Comparison of ENCODE assay signal across 19 mouse cellular contexts in the genomic region with DNA sequence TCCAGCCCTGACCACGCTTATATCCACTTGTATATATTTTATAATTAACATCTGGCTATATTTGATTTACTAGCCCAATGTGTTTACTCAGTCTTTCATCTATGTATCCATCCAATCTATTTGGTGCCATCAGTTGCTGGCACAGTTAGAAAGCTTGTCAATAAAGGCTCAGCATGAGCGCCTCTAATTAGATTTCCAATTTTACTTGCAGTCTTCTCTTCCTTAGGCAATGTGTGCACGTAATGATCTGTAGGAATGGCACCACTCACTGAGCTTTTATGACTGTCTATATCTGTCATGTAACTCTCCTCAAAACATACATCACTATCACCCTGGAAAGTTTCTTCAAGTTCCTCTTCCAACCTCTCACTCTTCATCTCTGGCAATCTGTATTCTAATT.
"Had no signal": no experiment of that assay in that cellular context is flagged by ENCODE, and none has a peak within 500 bp of the region (broad histone marks: within the 10 kb centered on the region; RNA-seq: fewer than 3 reads in every experiment).

No protein-coding gene starts in this region.

- H3K27me3 ChIP-seq: liver, embryonic 12.5 days; midbrain, embryonic 13.5 days; neural tube, embryonic 12.5 days had no signal

- H3K4me2 ChIP-seq: liver, embryonic 12.5 days; lung, embryonic 14.5 days; midbrain, embryonic 13.5 days; neural tube, embryonic 12.5 days had no signal

- H3K4me1 ChIP-seq: midbrain, embryonic 10.5 days; midbrain, embryonic 13.5 days; neural tube, embryonic 12.5 days had no signal

- ATAC-seq: liver, embryonic 12.5 days; midbrain, embryonic 13.5 days; midbrain, embryonic 16.5 days had no signal

- H3K36me3 ChIP-seq: liver, embryonic 12.5 days; midbrain, embryonic 10.5 days; midbrain, embryonic 13.5 days; neural tube, embryonic 12.5 days had no signal

- DNase-seq: lung, adult 18-20 months; lung, embryonic 14.5 days; lung, postnatal 10 days; lung, postnatal 4 days; retina, postnatal 1 day; right cerebral cortex, adult 18-20 months; right cerebral cortex, postnatal 25 days; right cerebral cortex, postnatal 4 days; spleen, adult 18-20 months; thymus, adult 18-20 months; thymus, postnatal 25 days; thymus, postnatal 4 days had no signal

- H3K27ac ChIP-seq: liver, embryonic 12.5 days; liver, embryonic 14.5 days; midbrain, embryonic 10.5 days; midbrain, embryonic 13.5 days; neural tube, embryonic 12.5 days had no signal

- H3K9ac ChIP-seq: liver, embryonic 12.5 days; liver, embryonic 14.5 days; lung, embryonic 14.5 days; midbrain, embryonic 13.5 days; neural tube, embryonic 12.5 days had no signal

- H3K4me3 ChIP-seq: liver, embryonic 12.5 days; midbrain, embryonic 10.5 days; midbrain, embryonic 13.5 days; myocyte; neural tube, embryonic 12.5 days had no signal
